Mouse (Mus musculus) midbrain, postnatal 0 days (tissue): ENCODE data around the gene Ube2d3. TPM values are rescaled to one million over a fixed set of nuclear protein-coding genes. Genes with fewer than 3 reads are reported as not detected.

Source experiments
- ATAC-seq: fragments of 200-750 bp; cut with Nextera tagmentation; 2 replicates; pipeline ENCODE4 v1.8.0; 2017; ENCODE audit warnings: moderate number of reproducible peaks, mild to moderate bottlenecking, moderate TSS enrichment, moderate library complexity; ENCODE audit not compliant: low FRiP score
- DNase-seq: peaks from one replicate; pipeline ENCODE4 v3.0.0-alpha.2; 2015; ENCODE audit warnings: low spot score
- H3K27ac ChIP-seq: fragments of 300-500 bp; sonication (generic); 2 replicates; pipeline ENCODE4 v1.5.1; 2014; ENCODE audit warnings: low read depth, mild to moderate bottlenecking, low read length, mixed read lengths
- H3K27me3 ChIP-seq: fragments of 300-500 bp; sonication (generic); 2 replicates; pipeline ENCODE4 v1.6.1; 2014; ENCODE audit warnings: low read length, control low read depth, mixed read lengths; ENCODE audit not compliant: insufficient read depth
- H3K36me3 ChIP-seq: fragments of 300-500 bp; sonication (generic); 2 replicates; pipeline ENCODE4 v1.6.1; 2014; ENCODE audit warnings: low read length, control low read depth, mixed read lengths; ENCODE audit not compliant: insufficient read depth
- H3K4me1 ChIP-seq: fragments of 300-500 bp; sonication (generic); 2 replicates; pipeline ENCODE4 v1.6.1; 2014; ENCODE audit warnings: mild to moderate bottlenecking, control low read depth, antibody characterized with exemption, low read length, mixed read lengths; ENCODE audit not compliant: insufficient read depth
- H3K4me2 ChIP-seq: fragments of 300-500 bp; sonication (generic); 2 replicates; pipeline ENCODE4 v1.6.1; 2014; ENCODE audit warnings: low read depth, mild to moderate bottlenecking, low read length, mixed read lengths; ENCODE audit not compliant: poor library complexity, severe bottlenecking
- H3K4me3 ChIP-seq: fragments of 300-500 bp; sonication (generic); 2 replicates; pipeline ENCODE4 v1.5.1; 2014; ENCODE audit warnings: low read depth, mild to moderate bottlenecking, low read length, moderate library complexity
- H3K9ac ChIP-seq: fragments of 300-500 bp; sonication (generic); replicated peaks from 2 replicates; pipeline ENCODE4 v1.6.1; 2014; ENCODE audit warnings: mild to moderate bottlenecking, low read length, moderate library complexity, mixed read lengths; ENCODE audit not compliant: poor library complexity, severe bottlenecking
- H3K9me3 ChIP-seq: fragments of 300-500 bp; sonication (generic); 2 replicates; pipeline ENCODE4 v1.6.1; 2016; ENCODE audit warnings: low read length, control low read depth
- CTCF ChIP-seq: IDR thresholded peaks from 2 replicates; pipeline ENCODE4 v1.5.1; 2016; ENCODE audit warnings: antibody characterized with exemption, mild to moderate bottlenecking
- WGBS: fragments of 180-500 bp; shearing (Covaris S2); extraction: QIAGEN DNeasy Blood & Tissue Kit; methylation state at CpG from one replicate; pipeline ENCODE4 v1.1.7; 2014; 5-methylcytosine and 5-hydroxymethylcytosine counted together
- polyA plus RNA-seq: library from polyadenylated mRNA; unstranded; fragments of >200 nt; fragmentation: Nextera tagmentation; extraction: Ambion mirVana; gene quantifications from 2 replicates; pipeline ENCODE4 v1.2.1, GENCODE M21; 2015
- total RNA-seq: library from RNA; depleted of rRNA; stranded (reverse); fragments of >200 nt; gene quantifications from 2 replicates; pipeline ENCODE4 v1.2.3, GENCODE M21; 2014

Ube2d3 gene
- total and polyA plus RNA-seq, 2 experiments from 2014 or later: 319 to 750 TPM

DNA sequence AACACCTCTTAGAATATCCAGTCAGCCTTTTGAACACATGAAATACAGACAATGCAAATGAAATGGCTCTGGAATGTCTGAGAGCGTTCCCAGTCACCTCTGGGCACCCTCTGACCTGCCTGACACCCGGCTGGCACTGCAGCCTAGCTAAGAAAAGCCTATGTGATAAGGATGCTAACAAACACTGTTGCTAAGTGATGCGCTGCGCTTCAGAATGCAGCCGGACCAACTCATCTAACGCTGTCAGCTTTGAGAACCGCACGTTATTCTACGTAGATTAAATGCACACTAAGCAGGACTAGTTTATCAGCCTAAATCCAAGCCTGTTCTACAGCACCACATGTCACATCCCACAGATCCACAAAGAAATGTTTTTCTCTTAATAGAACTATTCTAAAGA is 26.1 kb upstream of the Ube2d3 start:
- Histone ChIP-seq H3K4me2 (no peak overlapping the region), H3K4me1 (no peaks in the 10 kb centered on the region), H3K9me3 (no peaks in the 10 kb centered on the region), H3K36me3 (0 out of 2 replicates have a peak, but pooled peaks cover 4% of the 10 kb centered on the region), H3K27me3 (no peaks in the 10 kb centered on the region), H3K4me3 (no peak overlapping the region), H3K27ac (no peak overlapping the region), H3K9ac (no peak overlapping the region)
- ATAC-seq (no peak), DNase-seq (no peak)
- TF ChIP-seq CTCF: no peak
- 42% methylated on average over 9 of the region's 9 CpGs for WGBS

DNA sequence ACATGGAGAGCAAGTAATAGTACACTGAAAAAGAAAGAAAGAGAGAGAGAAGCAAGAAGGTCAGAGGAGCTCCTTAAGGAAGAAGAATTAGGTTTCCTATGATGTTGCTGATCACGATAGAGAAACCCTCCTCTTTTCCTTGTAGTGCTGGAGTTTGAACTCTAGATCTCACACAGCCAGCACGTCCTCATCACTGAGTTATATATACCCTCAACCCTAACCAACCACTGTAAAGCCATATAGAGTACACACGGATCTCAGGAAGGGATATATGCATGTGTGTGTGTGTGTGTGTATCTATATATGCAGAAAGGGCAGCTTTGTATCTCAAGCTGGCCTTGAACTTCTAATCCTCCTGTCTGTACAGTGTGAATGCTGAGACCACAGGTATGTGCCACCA is 20.7 kb upstream of the Ube2d3 start:
- no peak for TF ChIP-seq CTCF
- H3K36me3 ChIP-seq: peaks cover 3% of the 10 kb centered on the region; the same call in 1 of the 2 replicates
- ATAC-seq: no peak
- DNase-seq: no peak
- no peaks in the 10 kb centered on the region for H3K9me3 ChIP-seq
- 96% methylated on average over 3 of the region's 3 CpGs for WGBS
- H3K27me3 ChIP-seq: no peaks in the 10 kb centered on the region
- no peak overlapping the region for H3K9ac ChIP-seq
- H3K4me3 ChIP-seq: no peak overlapping the region
- H3K4me2 ChIP-seq: no peak overlapping the region
- no peak overlapping the region for H3K27ac ChIP-seq
- no peaks in the 10 kb centered on the region for H3K4me1 ChIP-seq

DNA sequence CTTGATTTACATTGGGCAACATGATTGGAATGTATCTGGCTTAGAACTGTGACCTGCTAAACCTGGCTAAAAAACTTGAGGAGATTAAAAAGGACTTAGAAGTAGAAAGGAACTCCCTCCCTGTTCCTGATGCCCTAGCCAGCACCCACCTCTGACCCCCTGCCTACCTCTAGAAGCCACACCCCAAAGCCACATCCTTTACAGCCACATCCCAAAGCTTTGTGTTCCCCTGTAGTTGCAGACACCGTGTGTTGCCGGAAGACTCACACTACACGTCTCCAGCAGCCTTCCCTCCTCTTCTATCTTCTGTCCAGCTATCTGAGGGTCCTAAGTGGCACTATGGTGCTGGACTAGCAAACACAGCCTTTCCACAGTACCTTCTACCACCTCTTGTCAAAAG is 20.1 kb upstream of the Ube2d3 start:
- H3K4me3 ChIP-seq: no peak overlapping the region
- no peak for ATAC-seq
- H3K36me3 ChIP-seq: peaks cover 3% of the 10 kb centered on the region; the same call in 1 of the 2 replicates
- no peaks in the 10 kb centered on the region for H3K4me1 ChIP-seq
- no peak overlapping the region for H3K4me2 ChIP-seq
- TF ChIP-seq CTCF: no peak
- no peaks in the 10 kb centered on the region for H3K27me3 ChIP-seq
- H3K9ac ChIP-seq: no peak overlapping the region
- H3K9me3 ChIP-seq: no peaks in the 10 kb centered on the region
- WGBS: 84% methylated on average over 3 of the region's 3 CpGs
- H3K27ac ChIP-seq: no peak overlapping the region
- DNase-seq: no peak

DNA sequence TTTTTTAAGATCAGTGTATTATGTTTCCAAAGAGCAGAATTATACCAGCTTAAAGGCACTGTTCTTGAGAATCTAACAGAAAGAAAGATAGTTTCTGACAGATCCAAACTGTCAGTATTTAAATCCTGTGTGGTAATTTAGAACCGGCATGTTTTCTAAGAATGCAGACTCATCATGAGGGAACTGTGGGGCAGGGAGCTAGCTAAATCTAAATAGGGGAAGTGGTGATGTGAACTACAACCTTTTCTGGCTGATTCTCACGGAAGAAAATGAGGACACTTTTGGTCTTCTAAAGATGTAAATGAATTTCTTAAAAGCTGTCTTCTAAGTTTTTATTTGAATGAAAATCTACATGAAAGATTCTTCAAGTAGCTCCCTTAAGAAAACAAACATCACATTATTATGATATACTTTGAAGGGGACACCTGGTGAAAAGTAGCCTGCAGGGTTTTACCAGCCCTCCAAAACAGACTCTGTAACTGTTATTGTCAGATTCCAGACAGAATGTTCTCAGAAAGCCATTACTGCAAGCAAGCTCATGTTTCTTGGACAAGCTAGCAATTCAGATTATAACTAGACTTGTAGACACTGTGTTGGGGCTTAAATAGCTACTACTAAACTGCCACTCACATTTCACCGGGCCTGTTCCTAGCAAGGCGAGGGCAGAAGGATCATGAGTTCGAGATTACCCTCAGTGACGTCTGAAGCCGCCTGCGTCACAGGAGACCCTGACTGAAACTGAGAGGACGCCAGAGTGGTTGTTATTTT is 17.2 kb upstream of the Ube2d3 start:
- peaks cover 2% of the 10 kb centered on the region; the same call in 1 of the 2 replicates for H3K4me1 ChIP-seq
- H3K9ac ChIP-seq: no peak overlapping the region
- DNase-seq (no peak), ATAC-seq (no peak)
- no peak overlapping the region for H3K27ac ChIP-seq
- peaks cover 3% of the 10 kb centered on the region; the same call in 1 of the 2 replicates for H3K36me3 ChIP-seq
- no peaks in the 10 kb centered on the region for H3K27me3 ChIP-seq
- no peaks in the 10 kb centered on the region for H3K9me3 ChIP-seq
- H3K4me2 ChIP-seq: no peak overlapping the region
- H3K4me3 ChIP-seq: no peak overlapping the region
- no peak for TF ChIP-seq CTCF
- 91% methylated on average over 9 of the region's 9 CpGs for WGBS

DNA sequence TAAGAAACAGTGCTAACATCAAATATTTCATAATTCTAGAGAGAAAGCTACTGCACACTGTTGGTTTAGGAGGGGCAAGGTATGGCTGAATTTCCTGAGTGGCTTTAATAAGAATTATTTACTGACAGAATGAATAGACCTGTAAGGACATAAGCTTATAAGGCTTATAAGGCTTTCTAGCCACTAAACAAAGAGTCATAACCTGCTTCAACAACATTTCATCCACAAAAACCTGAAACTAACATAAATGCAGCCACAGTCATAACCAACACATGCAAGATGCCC is 16.7 kb upstream of the Ube2d3 start:
- DNase-seq (no peak), ATAC-seq (no peak)
- no peak for TF ChIP-seq CTCF
- Histone ChIP-seq H3K36me3 (peaks cover 3% of the 10 kb centered on the region; the same call in 1 of the 2 replicates), H3K4me1 (peaks cover 2% of the 10 kb centered on the region; the same call in 1 of the 2 replicates), H3K9ac (no peak overlapping the region), H3K27me3 (no peaks in the 10 kb centered on the region), H3K9me3 (no peaks in the 10 kb centered on the region), H3K27ac (no peak overlapping the region), H3K4me3 (no peak overlapping the region), H3K4me2 (no peak overlapping the region)

DNA sequence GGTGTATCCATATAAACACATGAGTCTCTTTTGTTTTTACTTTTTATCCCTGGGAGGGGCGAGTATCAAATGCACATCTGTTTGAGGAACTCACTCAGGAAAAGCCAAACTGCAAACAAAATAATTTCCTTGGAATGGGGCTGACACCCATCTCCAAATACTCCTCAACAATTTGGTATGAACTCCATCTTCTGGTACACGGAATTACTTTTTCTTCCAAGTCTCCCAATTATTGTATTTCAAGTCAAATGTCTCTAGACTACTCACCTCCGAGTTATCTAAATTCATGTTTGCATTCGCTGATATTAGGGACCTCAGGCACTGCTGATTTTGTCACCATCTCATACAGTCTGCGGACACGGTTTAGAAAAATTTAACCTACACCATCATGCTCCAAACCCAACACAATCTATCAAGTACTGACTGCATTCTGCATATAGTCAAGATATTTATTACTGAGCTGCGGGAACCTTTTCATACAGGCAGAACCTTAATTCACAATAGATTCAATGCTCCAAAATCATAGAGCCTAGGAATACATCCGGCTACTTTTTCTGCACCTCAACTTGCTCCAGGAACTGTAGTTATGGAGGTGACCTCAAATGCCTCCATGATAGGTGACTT is 15.6 kb upstream of the Ube2d3 start:
- WGBS: 24% methylated on average over 8 of the region's 8 CpGs
- peak overlapping the region; percentile 83 for H3K4me2 ChIP-seq
- ATAC-seq: no peak
- H3K27ac ChIP-seq: peak overlapping the region; percentile 97
- H3K9ac ChIP-seq: peak overlapping the region; percentile 75
- peaks cover 2% of the 10 kb centered on the region; the same call in 1 of the 2 replicates for H3K4me1 ChIP-seq
- peaks cover 1% of the 10 kb centered on the region; the same call in 1 of the 2 replicates for H3K36me3 ChIP-seq
- DNase-seq: no peak
- no peaks in the 10 kb centered on the region for H3K9me3 ChIP-seq
- peak overlapping the region; percentile 70 for H3K4me3 ChIP-seq
- H3K27me3 ChIP-seq: no peaks in the 10 kb centered on the region
- TF ChIP-seq CTCF: no peak
